ENCODE assay signal across 11 mouse cellular contexts in the genomic region with DNA sequence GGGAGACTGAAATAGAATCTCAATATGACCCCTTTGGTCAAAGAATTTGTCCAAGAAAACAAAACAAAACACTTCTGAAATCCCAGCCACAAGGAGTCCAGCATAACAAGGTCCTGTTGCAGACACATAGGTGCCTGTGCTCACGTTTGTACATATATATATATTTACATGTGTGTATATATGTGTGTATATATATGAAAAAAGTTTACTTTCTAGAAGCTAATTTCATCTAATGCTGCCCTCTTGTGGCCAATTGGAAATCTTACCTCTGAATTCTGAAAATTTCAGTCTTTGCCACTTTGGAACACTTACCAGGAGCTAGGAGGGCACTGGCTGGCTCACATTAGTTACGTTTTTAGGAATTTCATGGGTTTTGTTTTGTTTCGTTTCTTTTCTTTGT. TPM values are rescaled to one million over a fixed set of nuclear protein-coding genes. Genes with fewer than 3 reads are reported as not detected.
DNase-seq lines count a peak whose midpoint lies in the region; ATAC-seq and TF ChIP-seq lines count a peak whose summit lies in the region.
"Had no signal": no experiment of that assay in that cellular context is flagged by ENCODE, and none has a peak within 500 bp of the region (broad histone marks: within the 10 kb centered on the region; RNA-seq: fewer than 3 reads in every experiment).

No protein-coding gene starts in this region.

- no peaks in the 10 kb centered on the region for H3K36me3 ChIP-seq in forebrain, embryonic 11.5 days (ENCODE audit: control insufficient read depth, insufficient read depth, low read length)
- H3K36me3 ChIP-seq: hindbrain, embryonic 15.5 days; liver, embryonic 12.5 days; neural tube, embryonic 13.5 days had no signal

- intact Hi-C loops in gastrocnemius, adult 2 months (cut with DNase I): loop anchor here (1.0 to 10.0 kb wide), 2 partner anchors 23 to 353 kb away; no protein-coding TSS in a partner anchor

- in situ Hi-C loops in Patski (cut with MboI; ENCODE audit: low pct_unique_long_range_greater_than_20kb): no loop called here

- H3K4me2 ChIP-seq in forebrain, embryonic 11.5 days (ENCODE audit: low read depth, low read length, severe bottlenecking): no peak overlapping the region
- H3K4me2 ChIP-seq: hindbrain, embryonic 15.5 days; liver, embryonic 12.5 days; neural tube, embryonic 13.5 days had no signal

- 25% methylated on average over 3 of the region's 3 CpGs for WGBS in forebrain, embryonic 11.5 days

- no peak overlapping the region for H3K4me3 ChIP-seq in gastrocnemius, adult 2 months
- H3K4me3 ChIP-seq in forebrain, embryonic 11.5 days (ENCODE audit: low read depth, low read length): no peak overlapping the region
- H3K4me3 ChIP-seq: hindbrain, embryonic 15.5 days; liver, embryonic 12.5 days; neural tube, embryonic 13.5 days had no signal

- H3K9ac ChIP-seq in forebrain, embryonic 11.5 days (ENCODE audit: low read length): no peak overlapping the region
- H3K9ac ChIP-seq: hindbrain, embryonic 15.5 days; liver, embryonic 12.5 days; neural tube, embryonic 13.5 days had no signal

- peaks cover 20% of the 10 kb centered on the region for H3K27me3 ChIP-seq in Patski
- H3K27me3 ChIP-seq in forebrain, embryonic 11.5 days (ENCODE audit: control insufficient read depth, insufficient read depth, low read length): no peaks in the 10 kb centered on the region
- H3K27me3 ChIP-seq: hindbrain, embryonic 15.5 days; liver, embryonic 12.5 days; neural tube, embryonic 13.5 days had no signal

- no peak for ATAC-seq in Patski
- ATAC-seq in forebrain, embryonic 11.5 days (replicated peaks; ENCODE audit: low FRiP score): no peak
- ATAC-seq: liver, embryonic 12.5 days had no signal

- POLR2A ChIA-PET in Patski (lab: Charles Lee): no interaction called here

- TF ChIP-seq CTCF in gastrocnemius, adult 2 months (IDR thresholded peaks at IDR 0.05): peak; percentile 68
- TF ChIP-seq CTCF in Patski (IDR thresholded peaks at IDR 0.05): peak; percentile 60

- H3K9me3 ChIP-seq in forebrain, embryonic 11.5 days (ENCODE audit: control insufficient read depth, low read length): no peaks in the 10 kb centered on the region
- H3K9me3 ChIP-seq: hindbrain, embryonic 15.5 days; liver, embryonic 12.5 days; neural tube, embryonic 13.5 days had no signal

- CTCF ChIA-PET in Patski (lab: Charles Lee): interaction anchor here (0.6 to 2.7 kb wide), 9 partner anchors 11 to 84 kb away, joined by 3 to 13 read pairs (median 3); partner anchors contain the start of genes Il15ra and Rbm17

- no peak overlapping the region for H3K27ac ChIP-seq in gastrocnemius, adult 2 months
- no peak overlapping the region for H3K27ac ChIP-seq in forebrain, embryonic 11.5 days (ENCODE audit: low read depth, low read length)
- H3K27ac ChIP-seq: hindbrain, embryonic 15.5 days; liver, embryonic 12.5 days; neural tube, embryonic 13.5 days had no signal

- no peaks in the 10 kb centered on the region for H3K4me1 ChIP-seq in forebrain, embryonic 11.5 days (replicated peaks; ENCODE audit: control insufficient read depth, insufficient read depth, low read length)
- H3K4me1 ChIP-seq: hindbrain, embryonic 15.5 days; liver, embryonic 12.5 days; neural tube, embryonic 13.5 days had no signal

- DNase-seq in gastrocnemius, adult 2 months: no peak
- DNase-seq in gastrocnemius, postnatal 10 days: no peak
- DNase-seq in lung, postnatal 14 days: peak; percentile 20
- DNase-seq in lung, postnatal 25 days (ENCODE audit: low spot score): no peak
- no peak for DNase-seq in Patski (ENCODE audit: low read depth, low spot score)
- DNase-seq in naive thymus-derived CD4-positive, alpha-beta T cell, adult 2 months (ENCODE audit: low read depth): peak; percentile 71
- no peak for DNase-seq in forebrain, embryonic 11.5 days (ENCODE audit: low spot score)
- DNase-seq in gastrocnemius, postnatal 25 days: no peak

RNA-seq across cellular contexts. Expression of gene Il15ra, which starts 17.7 kb away (rescaled TPM):
- total RNA-seq in gastrocnemius, adult 2 months (2021): 10 to 100 TPM; 29.8 to 38.6 TPM
- 10 to 100 TPM; 12.9 to 15.4 TPM for total RNA-seq in gastrocnemius, postnatal 10 days (2021)
- 0.91 TPM for polyA plus RNA-seq in Patski (2021)
- polyA plus RNA-seq in forebrain, embryonic 11.5 days (2014; fragmentation: Nextera tagmentation; extraction: Ambion mirVana): 0.13 and 0.25 TPM in 2 replicates
- total RNA-seq in gastrocnemius, postnatal 25 days (2021): 10 to 100 TPM; 24.7 to 26.6 TPM

RNA-seq across cellular contexts. Expression of gene Il2ra, which starts 44.8 kb away (rescaled TPM):
- under 1 TPM; 0.45 to 0.92 TPM for total RNA-seq in gastrocnemius, adult 2 months (2021)
- under 1 TPM; 0.14 to 0.16 TPM for total RNA-seq in gastrocnemius, postnatal 10 days (2021)
- not detected for polyA plus RNA-seq in Patski (2021)
- not detected in 2 replicates for polyA plus RNA-seq in forebrain, embryonic 11.5 days (2014; fragmentation: Nextera tagmentation; extraction: Ambion mirVana)
- total RNA-seq in gastrocnemius, postnatal 25 days (2021): under 1 TPM; 0.35 to 0.46 TPM
- polyA plus RNA-seq: liver, embryonic 12.5 days had no signal

Comparison
In these comparisons a context has a peak if more than half of its experiments do, and no peak if none do; other contexts are left out.
1. DNase-seq: peak in lung, postnatal 14 days (single experiment) and naive thymus-derived CD4-positive, alpha-beta T cell, adult 2 months (single experiment); none in gastrocnemius, adult 2 months (single experiment), gastrocnemius, postnatal 10 days (single experiment), lung, postnatal 25 days (single experiment), Patski (single experiment), forebrain, embryonic 11.5 days (single experiment) and gastrocnemius, postnatal 25 days (single experiment).